In genomic region chr9:110117779-110118139, GRCm38 (mm10) we compare ENCODE assay signal across 8 mouse cellular contexts. TPM values are rescaled to one million over a fixed set of nuclear protein-coding genes. Genes with fewer than 3 reads are reported as not detected.
DNase-seq lines count a peak whose midpoint lies in the region; ATAC-seq and TF ChIP-seq lines count a peak whose summit lies in the region.

Gene Dhx30 (minus strand): TSS chr9:110117830.

- H3K4me2 ChIP-seq in hindbrain, postnatal 0 days (ENCODE audit: low read depth, low read length): peak within 1 kb of the TSS; percentile 78
- peak within 1 kb of the TSS; percentile 83 for H3K4me2 ChIP-seq in liver, postnatal 0 days (ENCODE audit: low read depth, low read length)

- intact Hi-C loops in gastrocnemius, adult 2 months (cut with DNase I): loop anchor here (10.0 kb wide), 1 partner anchor 187 kb away; the partner anchor contains the start of gene Elp6

- H3K27me3 ChIP-seq in hindbrain, postnatal 0 days (ENCODE audit: insufficient read depth, low read length): no peaks in the 10 kb centered on the region
- no peaks in the 10 kb centered on the region for H3K27me3 ChIP-seq in liver, postnatal 0 days (ENCODE audit: insufficient read depth, low read length)

- no peaks in the 10 kb centered on the region for H3K9me3 ChIP-seq in hindbrain, postnatal 0 days (ENCODE audit: low read length)
- H3K9me3 ChIP-seq in liver, postnatal 0 days (ENCODE audit: low read length): no peaks in the 10 kb centered on the region

- H3K4me3 ChIP-seq in gastrocnemius, adult 2 months: peak within 1 kb of the TSS; percentile 97
- H3K4me3 ChIP-seq in hindbrain, postnatal 0 days (ENCODE audit: low read length): peak within 1 kb of the TSS; percentile 91
- H3K4me3 ChIP-seq in liver, postnatal 0 days (ENCODE audit: low read depth, low read length): peak within 1 kb of the TSS; percentile 87

- H3K27ac ChIP-seq in gastrocnemius, adult 2 months: peak within 1 kb of the TSS; percentile 92
- peak within 1 kb of the TSS; percentile 97 for H3K27ac ChIP-seq in hindbrain, postnatal 0 days
- peak within 1 kb of the TSS; percentile 92 for H3K27ac ChIP-seq in liver, postnatal 0 days (ENCODE audit: low read depth)

- no peak for DNase-seq in heart, adult 18-20 months
- DNase-seq in heart, adult 11 months: no peak
- DNase-seq in adrenal gland, adult 8-10 months: no peak
- DNase-seq in gastrocnemius, adult 2 months: no peak
- no peak for DNase-seq in hindbrain, postnatal 0 days (ENCODE audit: low spot score)
- DNase-seq in liver, postnatal 0 days: no peak
- DNase-seq in urinary bladder, postnatal 4 days (ENCODE audit: low spot score in 2 of 2): no peak
- DNase-seq in lung, postnatal 14 days: no peak

- TF ChIP-seq EP300 in liver, postnatal 0 days (IDR thresholded peaks at IDR 0.05; ENCODE audit: low read depth): no peak

- peak within 1 kb of the TSS; percentile 97 for H3K9ac ChIP-seq in hindbrain, postnatal 0 days (replicated peaks; ENCODE audit: low read length)
- peak within 1 kb of the TSS; percentile 85 for H3K9ac ChIP-seq in liver, postnatal 0 days (replicated peaks)

- WGBS in hindbrain, postnatal 0 days: under 1% methylated on average over 17 of the region's 17 CpGs
- WGBS in liver, postnatal 0 days (ENCODE audit: insufficient replicate concordance): 0% methylated on average over 17 of the region's 17 CpGs

- peaks cover 14% of the 10 kb centered on the region for H3K36me3 ChIP-seq in hindbrain, postnatal 0 days (ENCODE audit: insufficient read depth, low read length)
- H3K36me3 ChIP-seq in liver, postnatal 0 days (replicated peaks; ENCODE audit: insufficient read depth, low read length): peaks cover 10% of the 10 kb centered on the region

- no peak for TF ChIP-seq CTCF in gastrocnemius, adult 2 months (IDR thresholded peaks at IDR 0.05)
- TF ChIP-seq CTCF in hindbrain, postnatal 0 days (IDR thresholded peaks at IDR 0.05; ENCODE audit: low read depth): no peak
- TF ChIP-seq CTCF in liver, postnatal 0 days (IDR thresholded peaks at IDR 0.05; ENCODE audit: low read depth): no peak

- H3K4me1 ChIP-seq in hindbrain, postnatal 0 days (ENCODE audit: insufficient read depth, low read length): peaks cover 9% of the 10 kb centered on the region
- peaks cover 14% of the 10 kb centered on the region for H3K4me1 ChIP-seq in liver, postnatal 0 days (ENCODE audit: insufficient read depth)

- peak; percentile 48 for ATAC-seq in hindbrain, postnatal 0 days
- no peak; the same call in 1 of the 2 replicates for ATAC-seq in liver, postnatal 0 days

RNA-seq across cellular contexts. Expression of gene Dhx30, which starts in this region (rescaled TPM):
- total RNA-seq in heart, adult 18-20 months (2021): 10 to 100 TPM; 54.4 to 56.4 TPM
- 100 to 1,000 TPM; 107 to 117 (median 114) TPM for total RNA-seq in adrenal gland, adult 8-10 months (2022)
- total RNA-seq in gastrocnemius, adult 2 months (2021): 10 to 100 TPM; 28.2 to 35.5 TPM
- 133 and 211 TPM in 2 replicates for total RNA-seq in hindbrain, postnatal 0 days (2014; rRNA removed)
- 125 and 136 TPM in 2 replicates for polyA plus RNA-seq in hindbrain, postnatal 0 days (2015; fragmentation: Nextera tagmentation; extraction: Ambion mirVana)
- 19.0 and 24.8 TPM in 2 replicates for polyA plus RNA-seq in liver, postnatal 0 days (2015; fragmentation: Nextera tagmentation; extraction: Ambion mirVana)
